Mouse (Mus musculus): ENCODE data around the gene Arf5.

Arf5 gene

DNA sequence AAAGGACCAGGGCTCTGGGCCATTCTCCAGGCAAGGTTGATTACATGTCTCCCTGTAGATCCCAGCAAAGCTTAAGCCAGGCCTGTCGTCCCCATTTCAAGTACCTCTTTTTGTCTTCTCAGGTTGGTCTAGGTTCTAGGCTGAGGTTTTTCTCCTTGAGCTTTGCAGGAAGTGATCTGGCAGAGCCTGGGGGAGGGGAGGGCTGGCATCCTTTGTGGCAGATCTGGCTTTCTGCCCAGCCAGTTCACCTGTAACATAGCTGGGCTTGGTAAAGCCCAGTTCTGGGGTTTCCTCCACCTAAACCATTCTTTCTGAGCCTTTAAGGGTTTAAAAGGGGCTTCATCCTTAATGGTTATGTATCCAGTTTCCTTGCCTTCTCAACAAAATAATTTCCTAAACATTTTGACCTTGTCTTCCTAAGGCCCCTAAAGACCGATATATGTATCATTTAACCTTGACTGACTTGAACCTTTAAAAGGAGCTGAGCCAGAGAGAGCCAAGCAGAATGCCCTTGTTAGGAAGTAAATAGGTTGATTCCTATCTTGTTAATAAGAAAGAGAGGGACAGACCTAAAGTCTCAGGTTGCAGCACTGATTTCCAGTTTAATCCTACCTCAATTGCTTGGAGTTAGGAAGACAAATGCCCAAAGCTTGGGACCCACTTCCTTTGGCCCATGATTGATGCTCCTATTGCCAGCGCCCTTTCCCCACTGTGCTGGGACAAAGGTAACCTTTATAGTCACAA is 3.9 kb downstream of the Arf5 start, which contains the start of gene Fscn3:
TSS of gene Fscn3 (plus strand) at position 694 of the 744 bp plus-strand sequence.
- DNase-seq (ENCODE audit: low spot score in 2 of 2) = no peak

- no peak for DNase-seq (ENCODE audit: low spot score in 2 of 2)
These were observed 4.9 kb downstream of the Arf5 start, which contains the start of gene Gcc1 for GRCm38 (mm10) chr6:28428290-28428689. Gcc1 (minus strand) TSS chr6:28428390.

DNA sequence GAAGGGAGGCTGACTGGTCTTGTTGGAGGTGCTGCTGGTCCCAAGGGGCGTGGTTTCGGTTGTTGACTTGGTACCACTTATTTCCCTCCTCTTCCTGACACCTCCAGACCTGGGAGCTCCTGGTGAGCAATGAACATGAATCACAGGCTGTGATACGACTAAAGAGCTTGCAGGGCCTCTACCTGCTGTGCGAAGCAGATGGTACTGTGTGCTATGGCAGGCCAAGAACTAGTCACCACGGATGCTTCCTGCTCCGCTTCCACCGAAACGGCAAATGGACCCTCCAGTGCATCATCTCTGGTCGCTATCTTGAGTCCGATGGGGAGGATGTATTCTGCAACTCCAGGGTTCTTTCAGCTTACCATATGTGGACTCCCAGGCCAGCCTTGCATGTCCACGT is 6.5 kb downstream of the Arf5 start:
- no peak for DNase-seq (ENCODE audit: low spot score in 2 of 2)

- DNase-seq (ENCODE audit: low spot score in 2 of 2) = no peak
These were observed 7.6 kb downstream of the Arf5 start for GRCm38 (mm10) chr6:28430795-28431537.

- no peak for DNase-seq (ENCODE audit: low spot score in 2 of 2)
These were observed 8.1 kb downstream of the Arf5 start for GRCm38 (mm10) chr6:28431538-28431855.

DNA sequence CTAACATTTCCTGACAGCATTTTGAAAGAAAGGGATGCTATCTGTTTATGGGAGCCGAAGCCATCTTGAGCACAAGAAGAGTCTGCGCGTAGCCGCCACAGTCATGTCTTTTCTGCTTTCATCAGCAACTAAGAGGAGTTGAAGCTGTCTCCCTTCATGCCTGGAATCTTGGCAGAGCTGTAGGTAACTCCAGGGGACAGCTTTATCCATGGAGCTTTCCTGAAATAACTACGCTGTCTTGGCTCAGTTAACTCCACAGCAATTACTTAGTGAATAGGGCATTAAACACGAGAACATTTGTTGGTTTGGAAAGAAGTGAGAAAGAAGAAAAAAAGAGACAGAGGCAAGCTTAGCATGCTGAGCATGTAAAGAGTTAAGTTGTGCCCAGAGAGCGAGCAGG is 24.6 kb downstream of the Arf5 start:
- no peak for DNase-seq (ENCODE audit: low spot score in 2 of 2)

GRCm38 (mm10) chr6:28449253-28449652 is 25.9 kb downstream of the Arf5 start, which contains the start of gene Pax4:
Pax4 (minus strand) TSS chr6:28449353.
- no peak for DNase-seq (ENCODE audit: low spot score in 2 of 2)

GRCm38 (mm10) chr6:28450481-28450880 is 27.1 kb downstream of the Arf5 start:
- no peak for DNase-seq (ENCODE audit: low spot score in 2 of 2)

DNA sequence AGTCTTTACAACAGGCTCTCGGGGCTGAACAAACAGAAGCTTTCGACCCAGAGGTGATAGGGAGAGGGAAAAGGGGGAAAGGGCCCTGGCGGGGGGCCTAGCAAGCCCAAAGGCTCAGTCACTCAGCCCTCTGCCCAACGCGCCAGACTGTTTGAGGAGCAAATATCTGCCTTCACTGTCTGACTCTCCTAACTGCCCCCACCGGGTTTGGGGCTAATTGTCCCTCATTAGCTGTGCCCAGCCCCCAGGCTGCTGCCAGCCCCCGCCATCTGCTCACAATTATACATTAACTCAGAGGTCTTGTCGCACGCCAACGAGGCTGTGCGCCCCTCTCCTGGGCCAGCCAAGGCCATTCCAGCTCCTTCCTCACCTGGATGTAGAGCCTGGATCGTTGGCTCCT is 27.6 kb downstream of the Arf5 start:
- no peak for DNase-seq (ENCODE audit: low spot score in 2 of 2)

DNA sequence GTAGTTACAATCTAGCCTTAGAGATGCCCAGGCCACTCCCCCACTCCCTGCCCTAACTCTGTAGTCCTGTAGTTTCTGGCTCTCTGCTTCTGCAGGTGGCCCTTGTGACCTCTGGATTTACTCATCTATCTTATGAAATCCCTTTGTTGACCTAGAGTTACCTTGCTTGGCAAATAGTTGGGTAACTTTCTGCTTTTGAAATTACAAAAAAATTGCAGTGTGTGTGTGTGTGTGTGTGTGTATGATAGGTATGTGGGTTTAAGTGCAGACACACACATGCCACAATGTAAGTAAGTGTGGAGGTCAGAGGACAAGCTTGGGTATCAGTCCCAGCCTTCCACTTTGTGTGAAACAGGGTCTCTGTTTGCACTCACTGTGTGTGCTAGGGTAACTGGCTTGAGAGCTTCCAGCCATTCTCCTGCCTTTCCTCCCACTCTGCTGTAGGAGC is 35.9 kb downstream of the Arf5 start:
- DNase-seq (ENCODE audit: low spot score in 2 of 2) = no peak

- peak; percentile 33 to 42 for DNase-seq (ENCODE audit: low spot score in 2 of 2)
These were observed 37.2 kb downstream of the Arf5 start for GRCm38 (mm10) chr6:28460534-28460933.

DNA sequence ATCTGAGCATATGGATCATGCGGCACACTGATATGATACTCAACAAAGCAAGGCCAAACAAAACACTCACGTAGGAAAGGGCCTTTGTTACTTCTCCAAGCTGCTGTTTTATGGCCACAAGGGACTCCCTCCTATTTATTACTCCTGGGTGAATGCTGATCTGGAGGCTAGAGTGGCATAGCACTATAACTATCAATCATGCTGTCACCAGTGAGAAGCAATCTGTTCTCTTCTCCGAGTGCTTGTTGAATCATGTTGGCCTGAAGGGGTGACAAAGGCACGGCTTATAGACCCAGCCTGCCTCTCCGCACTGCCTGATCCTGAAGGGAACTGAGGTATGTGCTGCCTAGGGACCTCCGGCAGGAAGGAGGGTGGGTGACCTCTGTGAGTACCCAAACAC is 41.3 kb downstream of the Arf5 start:
- no peak for DNase-seq (ENCODE audit: low spot score in 2 of 2)

GRCm38 (mm10) chr6:28470017-28470602 is 46.8 kb downstream of the Arf5 start:
- DNase-seq (ENCODE audit: low spot score in 2 of 2) = no peak

- no peak for DNase-seq (ENCODE audit: low spot score in 2 of 2)
These were observed 47.3 kb downstream of the Arf5 start for GRCm38 (mm10) chr6:28470621-28471020.

DNA sequence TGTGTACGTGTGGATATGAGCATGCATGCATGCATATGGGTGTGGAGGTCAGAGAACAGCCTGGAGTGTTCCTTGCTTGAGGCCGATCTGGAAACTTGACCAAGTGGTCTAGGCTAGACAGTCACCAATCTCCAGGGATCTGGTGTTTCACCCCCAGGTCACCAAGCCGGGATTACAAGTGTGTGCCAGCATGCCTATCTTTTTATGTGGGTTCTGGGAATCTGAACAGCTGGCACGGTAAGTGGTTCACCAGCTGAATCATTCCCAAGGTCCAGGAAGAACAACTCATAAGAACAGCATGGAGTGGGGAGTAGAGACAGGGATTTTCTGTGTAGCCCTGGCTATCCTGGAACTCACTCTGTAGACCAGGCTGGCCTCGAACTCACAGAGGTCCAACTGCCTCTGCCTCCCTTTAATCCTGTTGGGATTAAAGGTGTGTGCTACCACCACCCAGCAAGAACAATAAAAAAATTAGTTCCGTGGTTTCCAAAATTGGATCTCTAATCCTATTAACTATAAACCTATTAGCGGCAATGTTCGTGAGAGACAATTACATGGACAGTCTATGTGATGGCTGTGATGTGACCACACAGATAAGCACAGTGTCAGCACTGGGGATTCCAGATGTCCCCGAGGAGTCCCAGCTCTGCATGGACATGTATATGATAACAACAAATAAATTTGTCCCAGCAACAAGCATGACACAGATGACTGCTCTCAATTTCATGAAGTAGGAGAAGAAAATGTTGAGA is 48.1 kb downstream of the Arf5 start:
- DNase-seq (ENCODE audit: low spot score in 2 of 2) = no peak

GRCm38 (mm10) chr6:28474211-28474610 is 50.9 kb downstream of the Arf5 start:
- no peak for DNase-seq (ENCODE audit: low spot score in 2 of 2)

DNA sequence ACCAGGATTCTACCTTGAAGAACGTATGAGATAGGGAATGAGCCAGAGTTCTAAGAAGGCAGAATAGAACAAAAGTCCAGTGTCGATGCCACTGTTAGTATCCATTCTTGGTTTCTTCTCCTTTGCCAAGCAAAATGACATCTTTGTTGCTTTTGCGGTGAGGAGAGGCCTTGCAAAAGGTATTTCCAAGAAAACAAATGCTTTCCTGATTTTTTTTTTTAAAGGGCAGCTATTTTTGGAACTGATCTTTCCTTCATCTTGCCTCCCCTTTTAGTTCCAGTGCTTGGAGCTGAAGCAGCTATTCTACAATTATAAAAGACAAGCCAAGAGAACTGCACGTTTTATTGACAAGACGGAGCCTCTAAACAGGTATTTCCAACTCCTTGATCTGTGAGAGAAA is 51.5 kb downstream of the Arf5 start, which contains the start of gene Snd1:
TSS of gene Snd1 (plus strand) at position 301 of the 400 bp plus-strand sequence.
- no peak for DNase-seq (ENCODE audit: low spot score in 2 of 2)
